Mouse (Mus musculus): ENCODE measurements around the gene Bcl2l13. TPM values are rescaled to one million over a fixed set of nuclear protein-coding genes. Genes with fewer than 3 reads are reported as not detected.

Gene Bcl2l13
- polyA plus RNA-seq, 1 experiment from 2014 or later: 25.7 TPM

DNA sequence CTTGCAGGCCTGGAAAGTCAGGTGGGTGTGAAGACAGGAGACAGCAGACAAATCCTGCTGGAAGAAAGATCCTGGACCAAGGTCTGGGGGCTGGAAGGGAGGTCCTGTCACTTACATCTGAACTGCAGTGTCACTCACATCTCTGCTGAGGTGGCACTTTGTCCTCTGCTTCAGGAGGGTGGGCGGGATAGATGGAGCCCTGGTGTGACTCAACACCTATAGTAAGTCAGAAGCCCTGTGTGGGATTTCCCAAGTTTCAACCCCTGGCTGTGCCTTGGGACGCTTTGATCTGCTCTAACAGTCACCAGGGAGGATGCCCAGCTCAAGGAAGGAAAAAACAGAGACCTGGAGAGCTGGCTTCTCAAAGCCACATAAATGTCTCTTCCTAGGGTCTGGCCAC, 90.9 kb downstream of the Bcl2l13 start:
- Histone ChIP-seq H3K27me3 (replicated peaks) (no peaks in the 10 kb centered on the region), H3K4me2 (replicated peaks) (no peak overlapping the region), H3K27ac (no peak overlapping the region), H3K4me1 (replicated peaks) (peaks cover 4% of the 10 kb centered on the region; the same call in 1 of the 2 replicates), H3K9ac (no peak overlapping the region), H3K4me3 (replicated peaks) (no peak overlapping the region), H3K9me3 (no peaks in the 10 kb centered on the region), H3K36me3 (no peaks in the 10 kb centered on the region)
- no peak for ATAC-seq
- 48% methylated on average over 2 of the region's 2 CpGs for WGBS

- no peak overlapping the region for H3K27ac ChIP-seq
- peaks cover 4% of the 10 kb centered on the region; the same call in 1 of the 2 replicates for H3K4me1 ChIP-seq (replicated peaks)
- no peaks in the 10 kb centered on the region for H3K27me3 ChIP-seq (replicated peaks)
- WGBS: 61% methylated on average over 3 of the region's 3 CpGs
- no peak overlapping the region for H3K4me3 ChIP-seq (replicated peaks)
- no peaks in the 10 kb centered on the region for H3K9me3 ChIP-seq
- no peak overlapping the region for H3K4me2 ChIP-seq (replicated peaks)
- ATAC-seq: no peak
- H3K9ac ChIP-seq: no peak overlapping the region
- H3K36me3 ChIP-seq: no peaks in the 10 kb centered on the region
Observed at GRCm38 (mm10) chr6:120927765-120928164, 91.8 kb downstream of the Bcl2l13 start.

DNA sequence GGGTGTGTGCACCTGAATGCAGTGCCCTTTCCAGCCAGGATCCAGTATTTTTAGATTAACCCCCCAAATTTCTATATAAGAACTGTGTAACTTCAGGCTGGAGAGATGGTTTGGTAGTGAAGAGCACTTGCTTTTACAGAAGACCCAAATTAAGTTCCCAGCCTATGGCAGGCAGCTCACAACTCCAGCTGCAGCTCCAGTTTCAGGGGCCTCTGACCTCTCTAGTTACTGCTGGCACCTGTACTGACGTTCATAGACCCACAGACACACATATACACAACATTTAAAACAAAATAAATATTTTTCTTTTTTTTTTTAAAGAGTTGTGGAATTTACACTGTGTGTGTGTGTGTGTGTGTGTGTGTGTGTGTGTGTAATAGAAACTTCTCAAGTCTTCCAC, 93.4 kb downstream of the Bcl2l13 start:
- H3K4me1 ChIP-seq (replicated peaks): peaks cover 4% of the 10 kb centered on the region; the same call in 1 of the 2 replicates
- no peak overlapping the region for H3K27ac ChIP-seq
- no peak overlapping the region for H3K4me2 ChIP-seq (replicated peaks)
- H3K36me3 ChIP-seq: no peaks in the 10 kb centered on the region
- H3K27me3 ChIP-seq (replicated peaks): no peaks in the 10 kb centered on the region
- H3K4me3 ChIP-seq (replicated peaks): no peak overlapping the region
- H3K9ac ChIP-seq: no peak overlapping the region
- WGBS: 36% methylated on average over 1 of the region's 1 CpGs
- H3K9me3 ChIP-seq: no peaks in the 10 kb centered on the region
- ATAC-seq: no peak

DNA sequence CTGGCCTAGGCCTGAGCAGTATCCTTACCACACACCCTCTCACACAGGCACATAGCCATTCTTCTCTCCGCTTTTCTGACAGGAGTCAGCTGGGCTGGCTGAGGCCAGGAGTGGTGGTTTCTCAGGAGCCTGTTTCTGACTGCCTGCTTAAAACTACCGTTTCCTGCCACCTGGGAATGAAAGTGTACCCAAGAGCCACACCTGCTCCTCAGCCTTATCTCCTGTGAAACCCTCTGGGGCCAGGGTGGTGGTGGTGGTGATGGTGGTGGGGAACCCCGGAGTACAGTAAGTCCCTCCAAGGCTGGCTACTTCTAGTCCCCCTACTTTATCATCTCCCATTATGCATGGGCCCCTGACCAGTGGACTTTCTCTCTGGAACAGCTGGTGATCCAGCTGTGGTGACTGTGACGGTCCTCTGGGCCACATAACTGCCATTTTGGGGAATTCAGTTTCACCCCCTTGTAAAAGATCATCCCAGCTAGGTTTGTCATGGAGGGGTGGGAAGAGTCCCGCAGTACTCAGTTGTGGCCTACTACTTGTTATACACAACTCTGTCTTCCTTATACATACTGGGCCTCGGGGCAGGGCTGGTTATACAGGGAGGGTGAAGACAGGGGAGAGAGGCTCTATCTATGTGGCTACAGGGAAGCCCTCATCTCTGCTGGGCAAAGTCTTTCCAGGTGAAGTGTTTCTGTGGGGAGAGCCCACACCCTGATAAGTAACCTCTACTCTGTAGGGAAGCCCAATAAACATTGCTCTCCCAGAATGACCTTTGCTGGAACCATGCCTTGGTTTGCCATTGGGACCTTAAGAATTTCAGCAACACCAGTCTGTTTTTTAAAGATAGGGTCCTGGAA, 94.7 kb downstream of the Bcl2l13 start:
- WGBS: 68% methylated on average over 6 of the region's 6 CpGs
- H3K27ac ChIP-seq: no peak overlapping the region
- no peaks in the 10 kb centered on the region for H3K27me3 ChIP-seq (replicated peaks)
- H3K9me3 ChIP-seq: no peaks in the 10 kb centered on the region
- no peak overlapping the region for H3K4me2 ChIP-seq (replicated peaks)
- peak; percentile 69 for ATAC-seq
- no peak overlapping the region for H3K9ac ChIP-seq
- H3K4me1 ChIP-seq (replicated peaks): peaks cover 4% of the 10 kb centered on the region; the same call in 1 of the 2 replicates
- no peak overlapping the region for H3K4me3 ChIP-seq (replicated peaks)
- no peaks in the 10 kb centered on the region for H3K36me3 ChIP-seq

- Histone ChIP-seq H3K4me3 (replicated peaks) (no peak overlapping the region), H3K9me3 (no peaks in the 10 kb centered on the region), H3K27ac (no peak overlapping the region), H3K36me3 (no peaks in the 10 kb centered on the region), H3K9ac (no peak overlapping the region), H3K4me2 (replicated peaks) (no peak overlapping the region), H3K4me1 (replicated peaks) (peaks cover 4% of the 10 kb centered on the region; the same call in 1 of the 2 replicates), H3K27me3 (replicated peaks) (no peaks in the 10 kb centered on the region)
- no peak for ATAC-seq
- 86% methylated on average over 12 of the region's 12 CpGs for WGBS
Observed at GRCm38 (mm10) chr6:120932597-120932996, 96.6 kb downstream of the Bcl2l13 start.

DNA sequence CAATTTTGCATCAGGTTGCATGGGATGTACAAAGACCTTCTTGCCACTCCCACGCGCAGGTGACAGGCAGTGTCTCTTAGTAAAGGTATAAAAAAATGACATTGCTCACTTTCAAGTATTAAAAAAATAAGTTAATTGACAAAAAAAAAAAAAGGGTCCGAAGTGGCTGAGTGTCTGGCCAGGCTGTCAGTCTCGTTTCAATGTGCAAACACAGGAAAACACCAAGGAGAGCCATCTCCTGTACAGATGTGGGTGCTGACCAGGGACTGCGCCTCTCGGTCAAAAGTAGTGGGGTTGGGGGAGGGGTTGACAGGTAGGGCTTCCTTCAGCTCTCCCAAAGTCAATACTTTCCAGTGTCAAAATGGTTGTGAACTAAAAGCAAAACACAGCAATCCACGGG, 97.7 kb downstream of the Bcl2l13 start:
- Histone ChIP-seq H3K4me3 (replicated peaks) (no peak overlapping the region), H3K36me3 (no peaks in the 10 kb centered on the region), H3K9me3 (no peaks in the 10 kb centered on the region), H3K27me3 (replicated peaks) (no peaks in the 10 kb centered on the region), H3K9ac (no peak overlapping the region), H3K4me1 (replicated peaks) (peaks cover 4% of the 10 kb centered on the region; the same call in 1 of the 2 replicates), H3K27ac (no peak overlapping the region), H3K4me2 (replicated peaks) (no peak overlapping the region)
- ATAC-seq: no peak
- 89% methylated on average over 7 of the region's 7 CpGs for WGBS

GRCm38 (mm10) chr6:120934176-120934575, 98.2 kb downstream of the Bcl2l13 start:
- Histone ChIP-seq H3K27ac (no peak overlapping the region), H3K9me3 (no peaks in the 10 kb centered on the region), H3K4me3 (replicated peaks) (no peak overlapping the region), H3K36me3 (no peaks in the 10 kb centered on the region), H3K9ac (no peak overlapping the region), H3K4me2 (replicated peaks) (no peak overlapping the region), H3K27me3 (replicated peaks) (no peaks in the 10 kb centered on the region), H3K4me1 (replicated peaks) (peaks cover 4% of the 10 kb centered on the region; the same call in 1 of the 2 replicates)
- no peak for ATAC-seq
- 70% methylated on average over 4 of the region's 4 CpGs for WGBS

DNA sequence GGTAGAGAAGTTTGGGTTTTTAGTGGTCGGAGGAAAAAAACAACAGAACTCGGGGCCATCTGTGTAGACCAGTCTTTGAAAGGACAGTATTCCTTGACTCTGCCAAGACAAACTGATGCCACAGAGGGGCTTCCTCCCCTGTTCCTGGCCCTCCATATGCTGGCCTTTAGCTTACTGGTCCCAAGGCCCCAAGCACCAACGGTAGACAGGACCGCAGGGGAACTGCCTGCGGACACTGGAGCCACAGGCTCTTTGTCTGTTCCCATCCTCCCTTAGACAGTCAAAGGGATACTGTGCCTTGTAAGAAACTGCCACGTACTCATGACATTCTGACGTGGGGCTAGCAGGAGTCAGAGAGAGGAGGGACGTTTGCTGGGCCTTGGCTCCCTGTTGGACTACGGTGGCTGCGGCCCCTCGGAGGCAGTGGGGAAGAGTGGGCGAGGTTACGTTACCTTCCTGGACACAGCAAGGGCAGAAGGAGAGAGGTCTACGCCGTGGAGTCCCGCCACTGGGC, 101.1 kb downstream of the Bcl2l13 start:
- H3K27me3 ChIP-seq (replicated peaks): no peaks in the 10 kb centered on the region
- no peak overlapping the region for H3K27ac ChIP-seq
- ATAC-seq: no peak

GRCm38 (mm10) chr6:120937999-120938608, 102.1 kb downstream of the Bcl2l13 start:
- Histone ChIP-seq H3K4me1 (replicated peaks) (no peaks in the 10 kb centered on the region), H3K36me3 (no peaks in the 10 kb centered on the region), H3K4me2 (replicated peaks) (no peak overlapping the region), H3K27ac (no peak overlapping the region), H3K27me3 (replicated peaks) (no peaks in the 10 kb centered on the region), H3K9ac (no peak overlapping the region), H3K9me3 (no peaks in the 10 kb centered on the region), H3K4me3 (replicated peaks) (no peak overlapping the region)
- no peak; the same call in 1 of the 2 replicates for ATAC-seq
- 82% methylated on average over 11 of the region's 11 CpGs for WGBS

More for the DNA sequence above, 101.1 kb downstream of the Bcl2l13 start:
- Histone ChIP-seq H3K4me1 (replicated peaks) (no peaks in the 10 kb centered on the region), H3K9ac (no peak overlapping the region), H3K4me2 (replicated peaks) (no peak overlapping the region), H3K4me3 (replicated peaks) (no peak overlapping the region), H3K36me3 (no peaks in the 10 kb centered on the region), H3K9me3 (no peaks in the 10 kb centered on the region)
- 82% methylated on average over 16 of the region's 16 CpGs for WGBS

- Histone ChIP-seq H3K36me3 (no peaks in the 10 kb centered on the region), H3K4me1 (replicated peaks) (no peaks in the 10 kb centered on the region), H3K4me3 (replicated peaks) (no peak overlapping the region), H3K27ac (no peak overlapping the region), H3K9ac (no peak overlapping the region), H3K27me3 (replicated peaks) (no peaks in the 10 kb centered on the region), H3K9me3 (no peaks in the 10 kb centered on the region), H3K4me2 (replicated peaks) (no peak overlapping the region)
- no peak for ATAC-seq
- 86% methylated on average over 12 of the region's 12 CpGs for WGBS
Observed at GRCm38 (mm10) chr6:120938763-120939450, 102.9 kb downstream of the Bcl2l13 start.

- H3K4me1 ChIP-seq (replicated peaks): no peaks in the 10 kb centered on the region
- no peaks in the 10 kb centered on the region for H3K36me3 ChIP-seq
- no peak overlapping the region for H3K4me3 ChIP-seq (replicated peaks)
- H3K27me3 ChIP-seq (replicated peaks): no peaks in the 10 kb centered on the region
- 84% methylated on average over 3 of the region's 3 CpGs for whole genome bisulfite sequencing
- H3K27ac ChIP-seq: no peak overlapping the region
- no peak overlapping the region for H3K9ac ChIP-seq
- H3K9me3 ChIP-seq: no peaks in the 10 kb centered on the region
- ATAC-seq: no peak
- H3K4me2 ChIP-seq (replicated peaks): no peak overlapping the region
Observed at GRCm38 (mm10) chr6:120939783-120940182, 103.8 kb downstream of the Bcl2l13 start.

GRCm38 (mm10) chr6:120940446-120941083, 104.6 kb downstream of the Bcl2l13 start:
- 80% methylated on average over 7 of the region's 7 CpGs for WGBS
- peak; percentile 55; the same call in 1 of the 2 replicates for ATAC-seq
- H3K9ac ChIP-seq: no peak overlapping the region
- H3K4me1 ChIP-seq (replicated peaks): no peaks in the 10 kb centered on the region
- no peak overlapping the region for H3K27ac ChIP-seq
- H3K4me3 ChIP-seq (replicated peaks): no peak overlapping the region
- no peaks in the 10 kb centered on the region for H3K36me3 ChIP-seq
- no peaks in the 10 kb centered on the region for H3K27me3 ChIP-seq (replicated peaks)
- H3K9me3 ChIP-seq: no peaks in the 10 kb centered on the region
- no peak overlapping the region for H3K4me2 ChIP-seq (replicated peaks)

All from intestine, embryonic 15.5 days (tissue).